Mouse (Mus musculus) G1E (cell line): ENCODE data around the gene Hoxb2.

ENCODE experiments used
- CTCF ChIP-seq: IDR thresholded peaks from 2 replicates; pipeline ENCODE4 v1.5.1; 2012; ENCODE audit warnings: low read depth, low read length, inconsistent platforms, mixed read lengths
- GATA1 ChIP-seq: IDR thresholded peaks from 2 replicates; pipeline ENCODE4 v1.6.1; 2012; ENCODE audit warnings: borderline replicate concordance, low read length, inconsistent platforms, mixed read lengths
- POLR2AphosphoS5 ChIP-seq: IDR thresholded peaks from 2 replicates; pipeline ENCODE4 v1.6.1; 2012; ENCODE audit warnings: low read depth, low read length, inconsistent platforms; ENCODE audit not compliant: insufficient replicate concordance
- TAL1 ChIP-seq: conservative IDR thresholded peaks from 2 replicates; pipeline ENCODE4 v1.6.1; 2012; ENCODE audit warnings: low read depth, low read length, inconsistent platforms, mixed read lengths

DNA sequence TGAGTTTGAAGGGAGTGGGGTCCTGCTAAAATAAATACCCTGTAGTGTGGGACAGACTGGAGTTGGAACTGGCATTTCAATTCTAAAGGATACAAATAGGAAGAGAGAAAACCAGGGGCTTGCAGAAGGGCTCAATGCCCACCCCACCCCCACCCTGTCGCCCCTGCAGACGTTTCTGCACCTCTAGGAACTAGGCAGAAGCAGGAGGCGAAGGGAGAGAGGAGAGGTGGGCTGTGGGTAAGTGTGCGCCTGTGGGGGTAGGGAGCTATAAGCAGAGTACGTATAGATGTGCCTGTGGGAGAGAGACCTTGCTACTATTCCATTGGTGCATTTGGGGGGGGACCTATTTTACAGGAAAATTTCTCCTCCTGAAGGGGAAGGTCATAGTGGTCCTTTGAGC lies 22.6 kb upstream of the Hoxb2 start:
- TF ChIP-seq CTCF (no peak), POLR2AphosphoS5 (no peak), TAL1 (no peak), GATA1 (no peak)
